Mouse (Mus musculus) midbrain, postnatal 0 days (tissue): ENCODE results near the gene Cyth3. TPM values are rescaled to one million over a fixed set of nuclear protein-coding genes. Genes with fewer than 3 reads are reported as not detected.

Source experiments
- ATAC-seq: fragments of 200-750 bp; cut with Nextera tagmentation; 2 replicates; pipeline ENCODE4 v1.8.0; 2017; ENCODE audit warnings: moderate number of reproducible peaks, mild to moderate bottlenecking, moderate TSS enrichment, moderate library complexity; ENCODE audit not compliant: low FRiP score
- DNase-seq: peaks from one replicate; pipeline ENCODE4 v3.0.0-alpha.2; 2015; ENCODE audit warnings: low spot score
- H3K27ac ChIP-seq: fragments of 300-500 bp; sonication (generic); 2 replicates; pipeline ENCODE4 v1.5.1; 2014; ENCODE audit warnings: low read depth, mild to moderate bottlenecking, low read length, mixed read lengths
- H3K27me3 ChIP-seq: fragments of 300-500 bp; sonication (generic); 2 replicates; pipeline ENCODE4 v1.6.1; 2014; ENCODE audit warnings: low read length, control low read depth, mixed read lengths; ENCODE audit not compliant: insufficient read depth
- H3K36me3 ChIP-seq: fragments of 300-500 bp; sonication (generic); 2 replicates; pipeline ENCODE4 v1.6.1; 2014; ENCODE audit warnings: low read length, control low read depth, mixed read lengths; ENCODE audit not compliant: insufficient read depth
- H3K4me1 ChIP-seq: fragments of 300-500 bp; sonication (generic); 2 replicates; pipeline ENCODE4 v1.6.1; 2014; ENCODE audit warnings: mild to moderate bottlenecking, control low read depth, antibody characterized with exemption, low read length, mixed read lengths; ENCODE audit not compliant: insufficient read depth
- H3K4me2 ChIP-seq: fragments of 300-500 bp; sonication (generic); 2 replicates; pipeline ENCODE4 v1.6.1; 2014; ENCODE audit warnings: low read depth, mild to moderate bottlenecking, low read length, mixed read lengths; ENCODE audit not compliant: poor library complexity, severe bottlenecking
- H3K4me3 ChIP-seq: fragments of 300-500 bp; sonication (generic); 2 replicates; pipeline ENCODE4 v1.5.1; 2014; ENCODE audit warnings: low read depth, mild to moderate bottlenecking, low read length, moderate library complexity
- H3K9ac ChIP-seq: fragments of 300-500 bp; sonication (generic); replicated peaks from 2 replicates; pipeline ENCODE4 v1.6.1; 2014; ENCODE audit warnings: mild to moderate bottlenecking, low read length, moderate library complexity, mixed read lengths; ENCODE audit not compliant: poor library complexity, severe bottlenecking
- H3K9me3 ChIP-seq: fragments of 300-500 bp; sonication (generic); 2 replicates; pipeline ENCODE4 v1.6.1; 2016; ENCODE audit warnings: low read length, control low read depth
- CTCF ChIP-seq: IDR thresholded peaks from 2 replicates; pipeline ENCODE4 v1.5.1; 2016; ENCODE audit warnings: antibody characterized with exemption, mild to moderate bottlenecking
- WGBS: fragments of 180-500 bp; shearing (Covaris S2); extraction: QIAGEN DNeasy Blood & Tissue Kit; methylation state at CpG from one replicate; pipeline ENCODE4 v1.1.7; 2014; 5-methylcytosine and 5-hydroxymethylcytosine counted together
- polyA plus RNA-seq: library from polyadenylated mRNA; unstranded; fragments of >200 nt; fragmentation: Nextera tagmentation; extraction: Ambion mirVana; gene quantifications from 2 replicates; pipeline ENCODE4 v1.2.1, GENCODE M21; 2015
- total RNA-seq: library from RNA; depleted of rRNA; stranded (reverse); fragments of >200 nt; gene quantifications from 2 replicates; pipeline ENCODE4 v1.2.3, GENCODE M21; 2014

Gene Cyth3
- total and polyA plus RNA-seq, 2 experiments from 2014 or later = 34.1 to 47.8 TPM

DNA sequence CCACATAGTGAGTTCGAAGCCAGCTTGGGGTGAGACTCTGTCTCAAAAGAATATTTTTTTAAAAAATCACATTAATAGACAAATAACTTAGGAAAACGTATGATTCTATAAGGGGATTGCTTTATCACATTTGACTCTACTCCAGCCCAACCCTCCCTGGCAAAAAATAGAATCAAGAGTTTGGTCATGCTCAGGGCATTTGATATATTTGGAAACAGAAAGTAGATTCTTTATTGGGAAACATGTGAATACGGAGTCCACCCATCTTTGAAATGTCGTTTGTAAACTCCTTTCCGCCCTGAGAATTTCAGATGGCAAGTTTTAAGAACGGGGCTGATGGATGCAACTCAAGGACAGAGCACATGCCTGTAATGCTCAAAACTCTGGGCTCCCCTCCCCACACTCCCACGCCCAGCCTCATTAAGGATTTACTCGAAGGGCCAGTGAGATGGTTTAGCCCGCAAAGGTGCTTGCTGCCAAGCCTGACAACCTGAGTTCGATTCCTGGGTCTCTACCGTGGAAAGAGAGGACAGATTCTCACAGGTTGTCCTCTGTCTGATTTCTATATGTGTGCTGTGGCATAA lies 28.6 kb upstream of the Cyth3 start:
- TF ChIP-seq CTCF = no peak
- Histone ChIP-seq H3K4me1 (no peaks in the 10 kb centered on the region), H3K4me2 (no peak overlapping the region), H3K27me3 (no peaks in the 10 kb centered on the region), H3K4me3 (no peak overlapping the region), H3K36me3 (no peaks in the 10 kb centered on the region), H3K9ac (no peak overlapping the region), H3K27ac (no peak overlapping the region), H3K9me3 (peaks cover 6% of the 10 kb centered on the region; the same call in 1 of the 2 replicates)
- no peak for ATAC-seq
- no peak for DNase-seq
- 90% methylated on average over 11 of the region's 11 CpGs for WGBS

DNA sequence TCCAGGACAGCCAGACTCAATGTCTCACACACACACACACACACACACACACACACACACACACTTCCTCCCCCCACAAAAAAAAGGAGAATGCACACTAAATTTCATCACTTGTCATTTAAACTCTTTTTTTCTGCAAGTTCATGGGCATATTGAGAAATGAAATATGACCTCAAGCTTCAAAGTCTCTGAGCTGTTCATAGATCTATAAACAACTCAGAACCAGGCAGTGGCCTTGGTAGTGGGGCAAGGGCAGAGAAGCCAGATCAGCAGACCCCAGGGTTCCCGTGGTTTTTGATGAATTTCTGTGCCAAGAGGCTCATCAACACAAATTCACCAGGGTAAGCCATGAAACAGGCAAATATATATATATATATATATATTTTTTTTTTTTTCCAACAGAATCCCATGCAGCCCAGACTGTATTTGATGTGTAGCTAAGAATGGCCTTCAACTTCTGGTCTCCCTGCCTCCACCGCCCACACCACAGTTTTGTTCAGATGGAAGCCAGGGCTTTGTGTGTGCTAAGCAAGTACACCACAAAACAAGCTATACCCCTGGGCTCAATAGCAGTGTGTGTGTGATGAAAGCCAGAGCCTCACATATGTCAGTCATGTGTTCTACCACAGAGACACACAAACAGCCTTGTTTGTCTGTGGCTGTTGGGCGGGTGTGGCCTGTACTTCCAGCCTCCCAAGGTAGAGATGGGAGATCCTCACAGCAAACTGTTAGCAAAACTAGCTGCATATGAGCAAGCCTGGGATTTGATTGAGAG lies 27.8 kb upstream of the Cyth3 start:
- Histone ChIP-seq H3K9me3 (peaks cover 6% of the 10 kb centered on the region; the same call in 1 of the 2 replicates), H3K9ac (no peak overlapping the region), H3K27ac (no peak overlapping the region), H3K27me3 (no peaks in the 10 kb centered on the region), H3K4me2 (no peak overlapping the region), H3K36me3 (no peaks in the 10 kb centered on the region), H3K4me1 (no peaks in the 10 kb centered on the region), H3K4me3 (no peak overlapping the region)
- ATAC-seq = no peak
- 86% methylated on average over 3 of the region's 3 CpGs for WGBS
- TF ChIP-seq CTCF = no peak
- no peak for DNase-seq

DNA sequence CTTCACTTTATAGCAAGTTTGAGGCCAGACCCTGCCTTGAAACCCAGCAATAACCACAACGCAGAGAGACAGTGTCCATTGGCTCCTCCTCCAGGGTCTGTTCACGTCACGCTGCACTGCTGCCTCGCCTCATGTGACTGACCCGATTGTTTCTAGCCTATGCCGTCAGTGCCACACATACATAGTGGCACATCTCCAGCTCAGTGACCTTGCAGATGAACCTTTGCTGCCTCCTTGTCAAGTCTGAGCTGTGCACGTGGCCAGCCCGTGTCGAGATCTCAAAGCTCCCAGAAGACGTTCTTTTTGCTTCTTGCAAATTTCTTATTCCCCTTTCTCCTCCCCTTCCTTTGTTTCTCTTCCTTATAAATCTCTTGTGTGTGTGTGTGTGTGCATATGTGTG lies 20.2 kb upstream of the Cyth3 start:
- no peak for TF ChIP-seq CTCF
- H3K4me1 ChIP-seq = no peaks in the 10 kb centered on the region
- WGBS = 73% methylated on average over 10 of the region's 10 CpGs
- H3K27ac ChIP-seq = no peak overlapping the region
- H3K27me3 ChIP-seq = no peaks in the 10 kb centered on the region
- no peak for ATAC-seq
- H3K36me3 ChIP-seq = no peaks in the 10 kb centered on the region
- H3K4me2 ChIP-seq = no peak overlapping the region
- DNase-seq = no peak
- no peak overlapping the region for H3K9ac ChIP-seq
- no peaks in the 10 kb centered on the region for H3K9me3 ChIP-seq
- no peak overlapping the region for H3K4me3 ChIP-seq

DNA sequence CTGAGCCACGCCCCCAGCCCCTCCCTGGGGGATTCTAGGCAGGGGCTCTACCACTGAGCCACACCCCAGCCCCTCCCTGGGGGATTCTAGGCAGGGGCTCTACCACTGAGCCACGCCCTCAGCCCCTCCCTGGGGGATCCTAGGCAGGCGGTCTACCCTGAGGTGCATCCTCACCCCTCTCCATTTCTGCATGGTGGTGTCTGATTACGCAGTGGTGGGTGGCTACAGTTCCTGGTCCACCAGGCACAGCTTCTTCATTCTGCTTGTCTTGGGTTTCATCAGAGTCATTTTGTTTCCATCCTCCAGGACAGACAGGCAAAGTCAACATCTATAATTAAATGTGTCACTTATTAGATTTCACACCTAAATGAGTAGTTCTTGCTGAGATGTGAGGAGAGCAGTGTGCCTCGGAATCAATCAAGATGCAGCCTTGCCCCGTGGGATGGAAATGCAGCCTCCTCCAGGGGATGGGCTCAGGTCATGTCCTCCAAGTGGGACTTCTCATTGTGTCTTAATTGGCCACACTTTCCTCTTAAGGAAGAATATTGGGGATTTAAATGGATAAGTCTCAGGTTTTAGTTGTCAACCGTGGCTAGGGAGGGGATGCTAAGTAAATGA lies 18.0 kb upstream of the Cyth3 start:
- no peaks in the 10 kb centered on the region for H3K27me3 ChIP-seq
- H3K36me3 ChIP-seq = no peaks in the 10 kb centered on the region
- no peak for TF ChIP-seq CTCF
- no peaks in the 10 kb centered on the region for H3K9me3 ChIP-seq
- no peak overlapping the region for H3K4me3 ChIP-seq
- DNase-seq (no peak), ATAC-seq (no peak)
- H3K4me2 ChIP-seq = no peak overlapping the region
- no peak overlapping the region for H3K9ac ChIP-seq
- H3K4me1 ChIP-seq = no peaks in the 10 kb centered on the region
- WGBS = 61% methylated on average over 6 of the region's 7 CpGs
- no peak overlapping the region for H3K27ac ChIP-seq

DNA sequence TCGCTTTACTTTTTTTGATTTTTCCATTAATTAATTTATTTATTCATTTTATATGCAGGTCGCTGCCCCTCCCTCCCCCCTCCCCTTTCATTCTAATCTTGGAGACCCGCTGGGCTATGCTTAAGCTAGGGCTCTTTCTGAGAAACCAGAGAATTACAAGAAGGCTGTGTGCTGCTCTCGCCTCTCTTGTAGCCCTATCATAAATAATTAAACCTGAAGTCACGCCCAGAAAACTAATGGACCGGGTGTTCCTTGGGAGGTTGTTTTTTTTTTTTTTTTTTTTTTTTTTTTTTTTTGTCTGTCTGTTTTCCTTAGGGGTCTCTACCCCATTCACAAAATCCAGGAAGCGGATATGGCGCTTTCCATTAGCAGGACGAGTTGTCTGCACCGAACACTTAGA lies 15.5 kb upstream of the Cyth3 start:
- 84% methylated on average over 10 of the region's 10 CpGs for WGBS

DNA sequence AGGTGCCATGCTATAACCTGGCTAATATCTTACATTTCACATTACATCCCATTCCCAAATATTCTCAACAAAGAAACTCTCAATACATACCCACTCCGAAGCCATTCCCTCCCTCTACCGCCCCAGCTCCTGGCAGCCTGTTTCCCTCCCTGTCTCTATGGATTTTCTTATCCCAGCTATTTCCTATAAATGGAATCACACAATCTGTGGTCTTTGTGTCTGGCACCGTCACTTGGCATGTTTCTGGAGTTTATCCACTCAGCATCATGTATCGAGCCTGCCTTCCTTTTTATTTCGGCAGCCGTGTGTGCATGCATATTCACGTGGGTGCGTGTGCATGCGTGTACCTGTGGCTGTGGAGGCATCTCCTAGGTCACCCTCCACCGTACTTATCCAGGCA lies 14.1 kb upstream of the Cyth3 start:
- no peak for TF ChIP-seq CTCF
- 93% methylated on average over 10 of the region's 10 CpGs for WGBS
- Histone ChIP-seq H3K4me3 (no peak overlapping the region), H3K4me1 (no peaks in the 10 kb centered on the region), H3K27ac (no peak overlapping the region), H3K9ac (no peak overlapping the region), H3K36me3 (no peaks in the 10 kb centered on the region), H3K27me3 (no peaks in the 10 kb centered on the region), H3K9me3 (no peaks in the 10 kb centered on the region), H3K4me2 (no peak overlapping the region)
- ATAC-seq (no peak), DNase-seq (no peak)

More for the DNA sequence above, 15.5 kb upstream of the Cyth3 start:
- Histone ChIP-seq H3K27me3 (no peaks in the 10 kb centered on the region), H3K27ac (no peak overlapping the region), H3K4me3 (no peak overlapping the region), H3K4me1 (no peaks in the 10 kb centered on the region), H3K9ac (no peak overlapping the region), H3K36me3 (no peaks in the 10 kb centered on the region), H3K9me3 (no peaks in the 10 kb centered on the region), H3K4me2 (no peak overlapping the region)
- ATAC-seq = no peak
- DNase-seq = no peak
- no peak for TF ChIP-seq CTCF
